Mouse (Mus musculus) CH12.LX (cell line): ENCODE results near the gene Asap3.

ENCODE experiments used
- BHLHE40 ChIP-seq: IDR thresholded peaks from 2 replicates; pipeline ENCODE4 v1.6.1; 2011; ENCODE audit warnings: mild to moderate bottlenecking, low read depth, low read length, improper control_type of control experiment
- CTCF ChIP-seq, 2 experiments: IDR thresholded peaks in 1 of 2; conservative IDR thresholded peaks in 1 of 2; 2 replicates each; pipeline ENCODE4 v1.5.1; 2011 to 2012; ENCODE audit warnings: low read depth in 2 of 2, low read length in 2 of 2, improper control_type of control experiment in 1 of 2, inconsistent platforms in 1 of 2, mild to moderate bottlenecking in 1 of 2, moderate library complexity in 1 of 2
- ELF1 ChIP-seq: IDR thresholded peaks from 2 replicates; pipeline ENCODE4 v1.6.1; 2014; ENCODE audit warnings: low read depth, mild to moderate bottlenecking, inconsistent platforms, low read length, improper control_type of control experiment
- GABPA ChIP-seq: IDR thresholded peaks from 2 replicates; pipeline ENCODE4 v1.6.1; 2012; ENCODE audit warnings: low read depth, low read length, improper control_type of control experiment, inconsistent platforms; ENCODE audit not compliant: insufficient replicate concordance
- HCFC1 ChIP-seq: IDR thresholded peaks from 2 replicates; pipeline ENCODE4 v1.6.1; 2012; ENCODE audit warnings: low read depth, mild to moderate bottlenecking, inconsistent platforms, low read length, improper control_type of control experiment
- MAX ChIP-seq: IDR thresholded peaks from 2 replicates; pipeline ENCODE4 v1.6.1; 2011; ENCODE audit warnings: low read length, improper control_type of control experiment
- MEF2A ChIP-seq: IDR thresholded peaks from 2 replicates; pipeline ENCODE4 v1.6.1; 2014; ENCODE audit warnings: low read depth, mild to moderate bottlenecking, inconsistent platforms, low read length, improper control_type of control experiment, borderline replicate concordance
- PAX5 ChIP-seq: IDR thresholded peaks from 2 replicates; pipeline ENCODE4 v1.6.1; 2012; ENCODE audit warnings: low read length, inconsistent platforms, mixed read lengths
- POLR2A ChIP-seq: IDR thresholded peaks from 2 replicates; pipeline ENCODE4 v1.6.1; 2011; ENCODE audit warnings: low read depth, mild to moderate bottlenecking, improper control_type of control experiment, low read length
- ZMIZ1 ChIP-seq: IDR thresholded peaks from 2 replicates; pipeline ENCODE4 v1.6.1; 2012; ENCODE audit warnings: low read depth, mild to moderate bottlenecking, inconsistent platforms, low read length, improper control_type of control experiment

DNA sequence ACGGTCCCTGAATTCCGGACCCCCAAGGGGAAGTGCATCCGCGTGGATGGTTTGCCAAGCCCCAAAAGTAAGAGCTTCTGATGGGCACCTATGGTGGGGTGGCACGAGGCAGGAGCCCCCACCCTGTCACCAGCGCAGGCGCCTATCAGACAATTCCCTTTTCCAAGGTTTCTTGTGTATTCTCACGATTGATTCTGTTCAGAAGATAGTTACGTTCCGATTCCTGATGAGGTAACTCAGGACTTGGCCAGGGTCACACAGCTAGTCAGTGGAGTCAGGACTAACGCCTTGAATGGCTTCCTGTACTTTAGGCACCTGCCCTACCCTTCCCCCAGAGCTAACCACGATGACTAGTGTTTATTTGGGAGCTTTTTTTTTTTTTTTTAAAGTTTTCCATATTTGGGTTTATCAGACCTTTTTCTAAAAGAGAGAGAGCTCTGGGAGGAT lies 27.7 kb upstream of the Asap3 start:
- no peak for TF ChIP-seq ZMIZ1
- no peak for TF ChIP-seq CTCF (conservative IDR thresholded peaks at IDR 0.05 in 1 of 2, IDR thresholded peaks at IDR 0.05 in 1 of 2; ENCODE audit: low read depth in 2 of 2, low read length in 2 of 2)
- TF ChIP-seq HCFC1, result no peak
- no peak for TF ChIP-seq ELF1
- no peak for TF ChIP-seq GABPA
- TF ChIP-seq POLR2A, result no peak
- TF ChIP-seq MAX, result no peak
- TF ChIP-seq PAX5, result no peak
- TF ChIP-seq BHLHE40, result no peak
- TF ChIP-seq MEF2A, result no peak
